Mouse (Mus musculus) heart, postnatal 14 days (tissue): ENCODE results near the gene Myof. TPM values are rescaled to one million over a fixed set of nuclear protein-coding genes. Genes with fewer than 3 reads are reported as not detected.

Source experiments
- DNase-seq, 2 experiments: peaks; one replicate each; pipeline ENCODE4 v3.0.0; 2021 to 2022
- intact Hi-C: fragments of 180-260 bp; cut with DNase I; formaldehyde crosslinking; loops from one replicate; pipeline ENCODE4 v1.15.1; 2025
- total RNA-seq, 2 experiments: library from RNA; stranded (reverse); gene quantifications; 2 replicates each; pipeline ENCODE4 v1.2.3; 2021

Gene Myof
- total RNA-seq, 2 experiments from 2014 or later, result 14.3 to 15.9 TPM

DNA sequence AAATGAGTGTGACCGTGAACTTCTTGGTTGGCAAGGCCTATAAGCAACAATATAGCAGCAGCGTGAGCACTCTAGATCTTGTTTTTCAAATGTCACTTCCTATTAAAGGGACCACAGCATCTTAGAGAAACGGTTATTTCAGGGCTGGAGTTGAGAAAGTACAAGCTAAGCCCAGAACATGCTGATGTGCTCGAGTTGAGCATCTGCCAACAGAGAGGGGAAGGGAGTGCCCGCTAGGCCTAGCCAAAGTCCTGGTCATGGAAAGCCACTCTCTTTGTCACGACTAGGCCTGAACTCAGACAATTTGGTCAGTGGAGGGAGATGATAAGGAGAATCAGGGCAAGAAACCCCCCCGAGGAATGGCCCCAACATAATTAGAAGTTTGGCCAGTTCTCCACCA, 86.1 kb downstream of the Myof start:
- DNase-seq, result peak; percentile 50 to 66
- intact Hi-C loops, result loop anchor here (5.0 kb wide), 1 partner anchor 45 kb away; no protein-coding TSS in a partner anchor

DNA sequence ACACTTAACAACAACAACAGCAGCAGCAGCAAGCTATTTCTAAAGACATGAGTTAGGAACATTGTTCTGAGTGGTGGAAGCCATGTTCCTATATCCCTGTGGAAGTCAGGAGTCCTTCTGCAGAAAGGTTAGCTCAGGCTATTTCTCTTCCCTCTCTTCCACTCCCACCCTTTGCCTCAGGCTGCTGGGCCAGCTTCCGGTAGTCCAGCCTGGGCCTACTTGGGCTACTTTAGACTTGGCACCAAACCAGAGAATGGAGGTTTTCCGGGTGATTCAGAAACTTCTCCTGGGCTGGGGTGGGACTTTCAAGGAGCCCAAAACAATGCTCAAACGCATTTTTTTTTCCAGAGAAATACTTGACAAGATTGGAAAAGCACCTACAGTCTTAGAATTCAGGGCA, 87.4 kb downstream of the Myof start:
- intact Hi-C loops, result loop anchor here (5.0 kb wide), 1 partner anchor 46 kb away; no protein-coding TSS in a partner anchor
- no peak for DNase-seq

DNA sequence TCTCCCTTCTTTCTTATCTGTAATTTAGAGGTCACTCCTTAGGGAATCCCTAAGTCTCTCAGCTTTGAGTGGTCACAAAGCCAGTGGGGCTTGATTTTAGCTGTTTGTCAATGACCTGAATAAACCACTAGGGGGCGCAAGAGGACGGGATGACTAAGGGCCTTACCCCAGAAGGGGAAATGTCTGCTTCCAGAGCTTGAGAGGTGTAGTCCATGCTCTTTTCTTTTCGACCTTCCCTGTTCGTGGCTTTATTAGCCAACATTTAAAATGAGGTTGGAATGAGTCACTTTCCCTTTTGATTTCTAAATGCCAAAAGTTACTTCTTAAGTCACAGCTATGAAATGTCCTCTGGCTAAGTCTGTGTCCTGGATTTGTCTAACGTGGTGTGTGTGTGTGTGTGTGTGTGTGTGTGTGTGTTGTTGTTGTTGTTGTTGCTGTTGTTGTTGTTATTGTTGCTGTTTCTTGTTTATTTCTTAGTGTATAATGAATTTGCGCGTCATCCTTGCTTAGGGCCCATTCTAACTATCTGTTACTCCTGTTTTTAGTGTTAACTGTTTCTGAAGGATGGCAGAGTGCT, 87.9 kb downstream of the Myof start:
- intact Hi-C loops, result loop anchor here (1.0 to 5.0 kb wide), 4 partner anchors 47 to 397 kb away; partner anchors contain the start of gene Myof
- peak; percentile 67 to 85 for DNase-seq

DNA sequence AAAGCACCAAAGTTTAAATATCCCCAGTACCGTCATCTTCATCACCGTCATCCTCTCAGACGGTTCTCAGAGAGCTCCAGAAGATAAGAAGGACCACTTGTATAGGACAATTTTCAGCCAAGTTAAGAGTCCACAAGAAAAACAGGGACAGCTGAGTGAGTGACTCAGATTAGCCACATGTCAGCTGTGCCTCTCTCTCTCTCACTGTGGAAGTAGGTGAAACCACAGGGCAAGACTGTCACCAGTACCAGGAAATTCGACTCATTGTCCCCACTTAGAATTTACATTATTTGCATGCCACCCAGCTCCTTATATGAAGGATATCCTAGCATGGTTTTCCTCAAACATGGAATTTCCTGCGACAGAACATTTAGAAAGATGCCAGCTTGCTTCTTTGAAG, 88.6 kb downstream of the Myof start:
- DNase-seq, result no peak
- intact Hi-C loops, result loop anchor here (1.0 to 5.0 kb wide), 5 partner anchors 48 to 398 kb away; partner anchors contain the start of gene Myof

DNA sequence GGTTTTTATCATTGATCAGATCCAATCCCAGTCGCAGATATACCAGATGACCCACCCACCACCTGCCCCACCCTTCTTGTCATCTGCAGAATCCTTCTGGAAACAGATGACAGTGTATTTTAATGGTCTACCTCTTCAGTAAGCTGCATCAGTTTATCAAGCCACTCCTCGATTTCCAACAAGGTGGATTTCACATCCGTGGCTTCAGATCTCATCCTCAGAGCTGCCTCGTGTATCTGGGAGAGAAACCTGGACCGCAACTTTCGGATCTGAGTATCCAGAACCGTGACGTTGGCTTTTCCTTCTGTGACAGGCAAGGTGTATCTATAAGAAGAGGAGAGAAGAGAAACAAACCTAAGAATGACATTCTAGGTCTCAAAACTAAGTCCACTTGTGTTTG, 89.1 kb downstream of the Myof start:
- intact Hi-C loops, result loop anchor here (2.0 to 5.0 kb wide), 2 partner anchors 89 to 243 kb away; partner anchors contain the start of gene Myof
- no peak for DNase-seq

DNA sequence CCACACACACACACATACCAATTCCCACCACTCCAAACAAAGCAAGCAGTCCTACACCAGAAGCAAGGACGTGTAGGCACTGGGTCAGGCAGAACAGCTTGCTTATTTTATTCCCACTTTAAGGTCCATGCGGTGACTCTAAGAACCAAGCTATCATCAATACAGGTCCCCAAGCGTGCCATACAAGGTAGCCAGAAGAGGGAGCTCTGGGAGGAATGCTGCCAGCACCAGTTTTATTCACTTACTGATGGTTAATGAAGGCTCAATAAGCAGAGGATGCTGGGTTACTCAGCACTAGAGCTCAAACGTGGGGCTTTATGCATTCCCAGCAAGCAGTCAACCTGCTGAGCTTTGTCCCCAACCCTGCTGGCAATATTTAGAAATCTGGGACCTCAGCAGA, 96.7 kb downstream of the Myof start:
- DNase-seq, result no peak
- intact Hi-C loops, result no loop called here

DNA sequence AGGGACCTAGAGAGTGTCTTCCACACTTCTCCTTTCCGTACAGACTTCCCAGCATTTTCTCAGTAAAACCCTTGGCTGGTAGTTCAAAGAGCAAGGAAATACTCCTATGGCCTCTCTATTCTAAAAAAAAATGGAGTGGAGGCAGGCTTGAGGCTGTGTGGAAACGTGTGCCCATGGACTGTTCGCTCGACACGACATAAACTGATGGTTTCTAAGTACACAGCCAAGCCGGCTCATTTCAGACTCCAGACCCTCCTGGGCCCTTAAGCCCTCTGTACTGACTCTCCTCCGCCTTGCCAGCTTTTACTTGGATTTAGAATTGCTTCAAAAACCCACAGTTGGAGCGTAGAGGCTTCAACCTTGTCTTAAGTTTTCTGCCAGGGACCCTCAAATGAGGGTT, 97.3 kb downstream of the Myof start:
- intact Hi-C loops, result no loop called here
- DNase-seq, result no peak

DNA sequence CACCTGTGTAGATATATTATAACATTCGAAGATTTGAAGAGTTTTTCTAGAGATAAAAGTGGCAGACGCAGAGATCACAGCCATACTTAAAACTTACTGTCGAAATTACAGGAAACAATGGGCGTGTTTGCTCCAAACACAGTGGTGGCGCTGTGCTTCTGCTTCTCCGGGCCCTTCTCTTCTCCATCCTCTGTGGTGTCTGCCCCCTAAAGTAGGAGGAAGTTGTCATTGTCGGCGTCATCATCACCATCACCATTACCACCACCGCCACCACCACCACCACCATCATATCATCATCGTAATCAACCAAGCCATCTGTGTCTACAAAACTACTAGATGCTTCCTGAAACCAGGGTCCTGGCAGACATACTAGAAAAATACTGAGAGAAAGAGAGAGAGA, 104.2 kb downstream of the Myof start:
- DNase-seq, result no peak
- intact Hi-C loops, result loop anchor here (5.0 kb wide), 1 partner anchor 52 kb away; no protein-coding TSS in a partner anchor

DNA sequence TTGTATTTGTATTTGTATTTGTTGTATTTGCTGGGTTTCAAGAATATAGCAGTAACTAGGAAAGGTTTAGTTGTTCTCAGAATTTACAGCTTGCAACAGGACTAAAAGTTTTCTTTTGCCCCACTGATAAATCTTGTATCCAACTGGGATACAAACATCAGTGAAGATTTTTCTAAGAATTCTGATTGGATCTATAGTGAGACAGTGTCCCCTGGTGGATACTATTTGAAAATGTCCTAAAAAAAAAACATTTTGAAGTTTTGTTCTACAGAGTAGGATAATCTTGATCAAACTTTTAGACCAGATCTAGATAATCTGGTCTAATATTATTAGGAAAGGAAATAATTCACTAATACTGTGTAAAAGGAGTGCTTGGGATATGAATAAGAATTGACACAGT, 106.3 kb downstream of the Myof start:
- intact Hi-C loops, result loop anchor here (1.0 to 5.0 kb wide), 2 partner anchors 50 to 233 kb away; no protein-coding TSS in a partner anchor
- DNase-seq, result no peak

DNA sequence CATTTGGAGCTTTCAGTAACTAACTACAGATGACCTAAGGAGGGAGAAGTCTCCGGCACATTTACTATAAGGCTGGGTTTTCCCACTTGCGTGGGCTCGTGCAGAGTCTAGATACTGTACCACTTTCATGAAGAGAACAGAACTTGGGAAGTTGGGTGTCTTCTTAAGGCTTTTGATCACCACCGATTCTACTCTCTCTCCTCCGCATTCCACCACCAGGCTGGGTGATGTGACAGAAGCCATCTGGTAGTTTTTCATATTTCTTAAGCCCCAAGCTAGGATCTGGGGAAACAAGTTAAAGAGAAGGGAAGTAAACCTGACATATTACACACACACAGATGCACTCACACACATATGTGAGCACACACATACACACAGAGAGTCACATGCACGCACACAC, 108.7 kb downstream of the Myof start:
- intact Hi-C loops, result loop anchor here (5.0 kb wide), 1 partner anchor 47 kb away; no protein-coding TSS in a partner anchor
- no peak for DNase-seq

DNA sequence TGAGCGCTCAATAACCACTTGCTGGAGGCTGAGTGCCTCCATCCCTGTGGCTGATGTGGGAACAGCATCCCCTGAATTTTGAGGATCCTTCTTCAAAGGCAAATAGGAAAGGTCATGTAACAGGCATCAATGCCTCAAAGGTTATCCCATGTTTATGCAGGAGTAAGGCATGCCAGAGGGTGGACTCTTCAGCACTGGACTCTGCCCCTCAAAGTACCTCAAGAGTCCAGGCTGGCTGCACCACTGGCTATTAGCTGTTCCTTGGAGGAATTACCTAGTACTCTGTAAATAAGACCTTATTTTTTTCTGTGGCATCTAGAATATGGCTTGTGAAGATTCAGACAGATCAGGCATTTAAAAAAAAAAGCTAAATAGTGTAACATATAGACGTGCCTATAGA, 111.2 kb downstream of the Myof start:
- intact Hi-C loops, result no loop called here
- no peak for DNase-seq

DNA sequence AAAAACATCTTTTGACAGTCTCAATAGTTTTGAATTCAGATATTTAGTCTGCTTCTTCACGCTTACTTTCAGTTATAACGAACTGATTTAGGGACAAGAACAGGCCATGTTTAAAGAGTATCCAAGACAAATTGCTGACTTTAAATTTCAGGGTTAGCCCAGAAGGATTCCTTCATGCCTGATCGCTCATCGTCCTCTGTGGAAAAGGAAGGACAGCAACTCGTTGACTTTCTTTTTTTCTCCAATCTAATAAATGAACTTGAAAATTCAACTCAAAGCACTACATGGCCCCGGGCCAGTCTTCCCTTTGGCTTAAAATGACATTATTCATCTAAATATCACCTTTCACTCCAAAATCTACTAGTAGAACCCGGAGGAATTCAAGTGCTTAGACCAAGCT, 115.5 kb downstream of the Myof start:
- intact Hi-C loops, result no loop called here
- no peak for DNase-seq

DNA sequence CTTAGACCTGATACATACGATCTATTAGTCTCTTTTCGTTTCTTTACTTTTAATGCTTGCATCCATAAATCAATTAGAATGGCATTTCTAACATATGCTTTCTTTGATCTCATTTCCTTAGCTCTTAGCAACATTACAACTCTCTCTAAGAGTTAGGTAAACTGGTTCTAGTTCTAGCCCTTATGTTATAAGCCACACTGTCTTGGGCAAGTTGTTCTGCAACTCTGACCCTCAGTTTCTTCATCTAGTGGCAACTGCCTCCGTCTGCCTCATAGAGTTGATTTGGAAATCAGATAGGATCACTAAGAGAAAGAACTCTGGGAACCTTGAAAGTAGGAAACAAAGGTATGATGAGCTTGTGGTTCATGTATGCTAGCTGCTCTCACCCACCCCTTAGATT, 118.1 kb downstream of the Myof start:
- no peak for DNase-seq
- intact Hi-C loops, result no loop called here

DNA sequence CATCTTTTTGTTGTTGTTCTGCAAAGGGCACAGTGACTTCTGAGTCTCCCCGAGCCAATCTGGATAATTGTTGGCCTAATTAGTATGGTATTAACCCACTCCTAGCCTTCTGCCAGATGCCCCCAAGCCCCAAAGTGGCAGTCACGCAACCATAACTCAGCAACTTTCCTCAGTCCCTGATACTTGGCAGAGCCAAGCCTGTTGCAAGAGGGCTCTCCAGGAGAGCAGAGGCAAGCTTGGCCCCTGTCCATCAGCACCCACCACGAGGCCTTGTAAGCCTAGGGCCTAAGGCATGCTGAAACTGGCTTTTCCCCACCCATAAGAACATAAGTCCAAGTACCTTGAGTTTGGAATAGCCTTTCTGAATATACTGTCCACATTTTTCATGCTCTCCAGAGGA, 119.1 kb downstream of the Myof start:
- intact Hi-C loops, result no loop called here
- DNase-seq, result no peak

DNA sequence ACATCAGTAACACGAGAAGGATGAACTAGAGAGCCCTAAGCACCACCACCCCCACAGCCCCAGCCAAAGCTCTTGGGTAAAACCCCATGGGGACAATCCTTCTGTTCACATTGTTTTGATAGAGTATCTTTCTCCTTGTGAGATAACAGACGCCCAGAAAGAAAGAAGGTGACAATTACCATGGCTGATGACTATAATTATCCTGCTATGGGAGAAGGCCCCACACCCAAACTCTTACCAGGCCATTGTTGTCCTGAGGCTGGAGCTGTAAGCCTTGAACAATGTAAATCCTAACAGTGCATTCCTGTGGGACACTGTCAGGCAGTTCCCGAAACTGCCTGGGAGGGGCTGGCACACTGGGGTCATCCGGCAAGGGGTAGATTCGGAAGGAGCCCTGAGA, 122.3 kb downstream of the Myof start:
- no peak for DNase-seq
- intact Hi-C loops, result no loop called here

DNA sequence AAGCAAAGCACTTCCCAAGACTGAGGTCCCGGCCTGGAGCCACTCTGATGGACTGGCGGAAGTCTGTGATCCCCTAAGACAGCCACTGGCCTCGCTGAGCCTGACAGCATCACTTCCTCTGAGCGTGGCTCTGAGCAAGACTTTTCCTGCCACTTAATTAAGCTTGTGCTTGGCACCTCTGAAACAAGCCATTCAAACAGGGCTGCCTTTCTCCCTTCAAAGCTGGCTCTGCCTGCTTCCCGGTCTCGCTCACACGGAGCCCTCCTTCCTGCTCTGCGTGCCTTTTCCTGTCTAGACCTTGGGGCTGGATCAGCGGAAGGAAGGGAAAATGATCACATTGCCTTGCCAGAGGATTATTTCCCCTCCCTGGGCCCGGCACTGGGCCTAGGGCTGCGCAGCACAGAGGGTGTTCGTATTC, 124.9 kb downstream of the Myof start:
- intact Hi-C loops, result no loop called here
- peak; percentile 14 to 18 for DNase-seq

DNA sequence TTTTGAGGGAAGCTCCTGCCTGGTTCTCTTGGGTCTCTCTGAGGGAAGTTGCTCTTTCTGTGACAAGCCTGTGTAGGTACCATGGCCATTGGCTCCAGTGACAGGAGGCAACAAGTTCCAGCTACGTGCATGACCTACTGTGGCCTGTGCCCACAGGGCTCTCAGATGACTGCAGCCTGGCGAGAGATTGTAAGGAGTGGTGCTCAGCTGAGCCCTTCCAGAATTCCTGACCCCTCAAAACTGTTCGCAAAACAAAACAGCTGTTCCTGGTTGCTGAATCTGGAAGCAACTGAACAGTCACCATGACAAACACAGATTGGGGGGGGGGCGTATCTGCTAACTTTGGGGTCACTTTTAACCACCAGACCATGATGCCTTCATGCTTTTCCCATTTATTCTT, 129.1 kb downstream of the Myof start:
- DNase-seq, result no peak

DNA sequence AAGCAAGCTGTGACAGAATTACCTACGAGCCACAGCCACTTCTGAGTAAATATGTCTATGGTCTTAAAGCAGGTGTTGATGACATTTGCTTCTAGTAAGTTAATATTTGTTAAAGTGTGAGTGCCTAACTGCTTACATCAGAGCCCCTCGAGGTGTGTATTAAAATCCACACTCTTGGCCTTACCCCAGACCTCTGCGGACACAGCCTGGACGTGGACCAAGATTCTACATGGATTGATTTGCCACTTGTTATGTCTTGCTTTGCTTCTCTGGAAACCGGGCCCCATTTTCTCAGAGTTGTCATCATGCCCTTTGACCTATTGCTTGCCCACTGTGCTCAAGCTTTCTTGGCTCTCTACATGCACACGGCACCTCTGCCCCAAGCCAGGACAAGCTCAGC, 130.9 kb downstream of the Myof start:
- intact Hi-C loops, result no loop called here

More for the DNA sequence above, 129.1 kb downstream of the Myof start:
- intact Hi-C loops, result no loop called here

DNA sequence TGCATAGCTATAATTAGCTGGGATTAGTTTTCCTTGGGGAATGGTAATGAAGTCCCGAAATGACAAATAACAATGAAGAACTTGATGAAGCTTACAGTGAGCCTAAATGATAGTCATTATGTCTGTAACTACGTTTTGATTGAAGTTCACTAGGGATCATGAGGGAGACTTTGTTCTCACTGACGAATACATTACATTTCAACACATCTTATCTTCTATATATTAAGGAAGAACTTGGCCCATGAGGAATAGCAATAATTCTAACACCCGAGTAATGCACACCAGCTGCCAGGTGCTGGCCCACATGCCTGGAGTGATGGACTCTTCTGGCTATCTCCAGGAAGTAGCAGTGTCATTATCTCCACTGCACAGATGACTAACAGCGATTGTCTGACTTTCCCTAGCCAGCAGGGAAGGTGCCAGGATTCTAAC, 133.5 kb downstream of the Myof start:
- intact Hi-C loops, result no loop called here
- peak in 1 of 2 experiments; percentile 5 for DNase-seq

More for the DNA sequence above, 130.9 kb downstream of the Myof start:
- no peak for DNase-seq

DNA sequence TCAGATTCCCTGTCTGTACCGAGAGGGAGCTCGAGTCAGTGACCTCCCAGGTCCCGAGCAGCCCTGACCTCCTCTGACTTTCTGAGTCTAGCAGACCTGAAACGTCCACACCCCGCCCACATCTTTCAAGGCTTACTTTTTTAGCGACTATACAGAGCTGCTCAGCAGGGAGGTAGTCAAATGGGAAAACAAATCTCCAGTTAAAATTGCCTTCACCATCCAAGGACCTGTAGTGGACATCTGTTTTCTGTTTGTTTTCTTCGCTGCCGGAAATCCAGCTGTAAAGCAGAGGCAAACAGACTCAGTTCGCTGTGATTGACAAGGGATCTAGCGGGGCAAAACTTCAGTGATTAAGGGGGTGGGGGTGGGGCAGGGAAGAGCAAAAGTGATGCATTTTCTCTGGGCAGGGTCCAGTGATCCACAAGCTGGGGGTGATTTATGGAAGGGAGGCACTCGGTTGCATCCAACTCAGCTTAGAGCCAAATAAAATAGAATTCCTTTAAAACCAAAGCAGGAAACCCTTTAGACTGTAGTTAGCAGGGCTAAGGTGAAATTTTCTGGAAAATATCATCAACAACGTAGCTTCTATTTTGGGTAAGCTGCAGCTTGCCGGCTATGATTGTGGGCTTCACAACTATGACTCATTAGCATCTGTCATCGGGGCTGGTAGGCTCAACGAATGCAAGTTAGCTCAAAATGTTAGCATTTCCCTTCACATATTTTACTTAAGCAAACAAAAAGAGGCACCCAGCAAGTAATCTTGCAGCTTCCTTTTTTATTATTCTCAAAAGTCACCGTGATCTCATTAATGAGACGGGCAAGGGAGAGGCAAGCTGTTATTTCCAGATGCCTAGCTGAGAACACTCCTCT, 135.7 kb downstream of the Myof start:
- no peak for DNase-seq
- intact Hi-C loops, result no loop called here

DNA sequence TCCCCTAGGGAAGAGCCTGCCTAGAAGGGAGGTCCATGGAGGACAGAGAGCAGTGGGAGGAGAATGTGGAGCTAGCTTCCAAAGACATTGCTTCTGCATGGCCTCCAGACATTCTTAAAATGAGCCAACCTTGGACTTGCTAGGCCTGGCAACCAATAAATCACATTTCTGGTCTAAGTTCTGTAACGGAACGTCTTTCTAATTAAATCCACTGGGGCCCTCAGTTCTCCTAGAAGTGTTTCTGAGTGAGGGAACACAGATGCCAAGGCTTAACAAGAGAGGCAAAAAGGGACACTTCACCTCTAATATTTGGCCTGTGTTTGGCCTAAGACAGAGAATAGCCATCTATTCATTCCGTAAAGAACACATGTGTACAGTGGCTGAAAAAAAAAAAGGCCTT, 136.5 kb downstream of the Myof start:
- intact Hi-C loops, result no loop called here

DNA sequence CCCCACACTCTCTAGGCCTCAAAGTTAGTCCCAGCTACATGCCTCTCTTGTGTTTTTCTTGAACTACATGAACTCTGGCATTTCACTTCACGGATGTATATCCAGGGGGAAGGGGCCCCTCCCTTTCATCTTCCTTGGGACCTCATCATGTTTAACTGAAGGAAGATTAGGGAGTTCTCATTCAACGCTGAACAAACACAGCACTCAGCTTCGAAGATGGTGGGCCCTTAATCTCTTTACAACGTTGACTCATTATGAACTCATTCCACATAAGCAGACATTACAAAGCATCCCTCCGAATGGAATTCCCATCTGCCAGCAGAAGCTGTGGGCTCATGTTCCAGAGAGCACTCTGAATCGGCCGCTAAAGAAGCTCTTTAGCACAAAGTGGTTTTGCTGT, 147.3 kb downstream of the Myof start:
- intact Hi-C loops, result no loop called here

More for the DNA sequence above, 136.5 kb downstream of the Myof start:
- no peak for DNase-seq

More for the DNA sequence above, 147.3 kb downstream of the Myof start:
- no peak for DNase-seq
